Mouse (Mus musculus): ENCODE measurements at regions not wholly inside any gene's neighbourhood (a gene's known extent, or its start where the extent isn't known, plus 50 kb on each side); places are given as distances from the start of the nearest gene placed in this dataset.

DNA sequence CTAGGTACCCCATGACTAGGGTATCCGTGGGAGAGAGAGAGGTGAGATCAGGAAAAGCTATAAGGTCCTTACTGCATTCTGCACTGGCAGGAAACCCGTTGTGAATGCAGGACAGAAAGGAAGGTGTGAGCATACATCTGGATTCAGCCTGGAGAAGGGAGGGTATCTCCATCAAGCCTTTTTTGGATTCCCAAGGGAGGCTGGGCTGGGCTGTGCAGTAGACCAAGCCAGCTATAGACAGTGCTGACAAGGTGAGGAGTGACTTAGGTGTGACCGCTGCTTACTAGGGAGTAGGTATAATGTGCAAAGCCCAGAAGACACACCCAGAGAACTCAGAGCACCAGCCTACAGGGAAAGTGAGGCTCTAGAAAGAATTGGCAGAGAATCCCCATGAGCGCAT, 250.1 kb downstream of the Irs2 start:
- Histone ChIP-seq H3K9me3 (ENCODE audit: control insufficient read depth, low read length) (no peaks in the 10 kb centered on the region), H3K4me2 (ENCODE audit: low read depth, low read length) (no peak overlapping the region), H3K27me3 (replicated peaks; ENCODE audit: control insufficient read depth, insufficient read depth, low read length) (no peaks in the 10 kb centered on the region), H3K27ac (ENCODE audit: low read length) (no peak overlapping the region), H3K4me1 (ENCODE audit: control insufficient read depth, insufficient read depth, low read length) (peaks cover 11% of the 10 kb centered on the region), H3K36me3 (ENCODE audit: control insufficient read depth, insufficient read depth, low read length) (no peaks in the 10 kb centered on the region), H3K9ac (ENCODE audit: low read depth, low read length) (no peak overlapping the region), H3K4me3 (ENCODE audit: low read length) (no peak overlapping the region)
- no peak for ATAC-seq
- WGBS, result 84% methylated on average over 4 of the region's 4 CpGs

DNA sequence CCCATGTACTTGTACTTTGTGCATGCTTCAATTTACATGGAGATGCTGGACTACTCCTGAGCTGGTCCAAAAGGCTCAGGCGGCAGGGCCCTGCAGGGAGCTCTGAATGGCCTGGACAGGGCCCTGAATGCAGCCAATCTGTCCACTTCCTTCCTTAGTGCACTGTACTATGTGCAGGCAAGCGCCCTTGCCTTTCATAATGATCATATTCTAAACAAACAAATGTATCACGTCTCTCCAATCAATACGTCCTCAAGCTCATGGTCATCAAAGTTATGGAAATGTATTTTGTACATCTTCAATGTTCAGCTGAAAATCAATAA, 253.3 kb downstream of the Irs2 start:
- H3K9ac ChIP-seq (ENCODE audit: low read depth, low read length), result no peak overlapping the region
- 81% methylated on average over 4 of the region's 4 CpGs for WGBS
- H3K4me2 ChIP-seq (ENCODE audit: low read depth, low read length), result no peak overlapping the region

DNA sequence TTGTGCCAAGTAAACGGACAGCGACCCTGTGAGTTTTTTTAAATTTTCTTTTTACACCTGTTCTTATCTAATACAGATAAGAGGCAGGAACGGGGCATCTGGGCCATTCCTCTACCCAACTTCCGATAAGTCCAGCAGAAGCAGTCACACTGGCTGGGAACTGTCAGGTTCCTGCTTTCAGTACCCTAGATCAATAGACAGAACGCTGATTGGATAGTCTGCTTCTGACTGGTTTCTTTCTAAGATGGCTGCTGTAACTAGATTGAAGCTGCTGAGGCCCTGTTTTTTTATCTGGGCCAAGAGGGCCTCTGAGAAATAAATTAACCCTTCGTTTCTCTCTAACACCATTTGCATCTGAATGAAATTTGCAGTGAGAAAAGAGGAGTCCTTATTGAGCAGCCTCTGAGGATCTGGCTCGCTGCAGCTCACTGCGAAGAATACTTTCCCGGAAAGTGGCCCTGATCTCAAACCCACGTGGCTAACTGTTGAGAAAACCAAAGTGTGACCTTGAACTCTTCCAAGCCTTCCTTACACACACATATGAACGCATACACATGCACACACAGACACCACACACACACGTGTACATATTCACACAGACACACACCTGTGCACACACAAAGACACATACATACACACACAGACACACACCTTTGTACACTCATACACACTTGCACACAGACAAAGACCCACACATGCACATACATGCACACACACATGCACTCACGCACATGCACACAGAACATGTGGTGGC, 253.8 kb downstream of the Irs2 start:
- no peaks in the 10 kb centered on the region for H3K9me3 ChIP-seq (ENCODE audit: control insufficient read depth, low read length)
- H3K4me2 ChIP-seq (ENCODE audit: low read depth, low read length), result no peak overlapping the region
- no peak overlapping the region for H3K9ac ChIP-seq (ENCODE audit: low read depth, low read length)
- no peak overlapping the region for H3K4me3 ChIP-seq (ENCODE audit: low read length)
- H3K36me3 ChIP-seq (ENCODE audit: control insufficient read depth, insufficient read depth, low read length), result no peaks in the 10 kb centered on the region
- no peaks in the 10 kb centered on the region; the same call in 1 of the 2 replicates for H3K4me1 ChIP-seq (ENCODE audit: control insufficient read depth, insufficient read depth, low read length)
- H3K27ac ChIP-seq (ENCODE audit: low read length), result no peak overlapping the region
- WGBS, result 65% methylated on average over 13 of the region's 13 CpGs
- ATAC-seq, result no peak
- no peaks in the 10 kb centered on the region for H3K27me3 ChIP-seq (replicated peaks; ENCODE audit: control insufficient read depth, insufficient read depth, low read length)

More for the DNA sequence above, 253.3 kb downstream of the Irs2 start:
- no peak for ATAC-seq
- Histone ChIP-seq H3K9me3 (ENCODE audit: control insufficient read depth, low read length) (no peaks in the 10 kb centered on the region), H3K36me3 (ENCODE audit: control insufficient read depth, insufficient read depth, low read length) (no peaks in the 10 kb centered on the region), H3K27ac (ENCODE audit: low read length) (no peak overlapping the region), H3K4me1 (ENCODE audit: control insufficient read depth, insufficient read depth, low read length) (peaks cover under 1% of the 10 kb centered on the region), H3K4me3 (ENCODE audit: low read length) (no peak overlapping the region), H3K27me3 (replicated peaks; ENCODE audit: control insufficient read depth, insufficient read depth, low read length) (no peaks in the 10 kb centered on the region)

DNA sequence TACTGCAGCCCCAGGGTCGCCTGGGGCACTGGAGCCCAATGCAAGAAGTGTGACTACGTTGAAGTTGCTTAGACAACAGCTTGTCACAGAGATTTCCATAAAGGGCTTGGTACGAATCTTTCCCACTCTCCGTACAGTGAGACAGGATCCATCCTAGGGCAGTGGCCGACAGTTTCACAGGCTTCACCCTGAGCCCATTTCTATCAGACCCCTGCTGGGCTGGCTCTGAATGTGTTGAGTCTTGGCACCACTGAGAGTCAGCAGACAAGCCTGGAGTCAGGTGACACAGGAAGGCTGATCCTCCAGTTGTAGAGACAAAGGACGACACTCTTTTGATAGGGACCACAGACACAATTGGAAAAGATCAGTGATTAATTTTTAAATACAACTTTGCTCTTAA, 255.2 kb downstream of the Irs2 start:
- H3K4me1 ChIP-seq (ENCODE audit: control insufficient read depth, insufficient read depth, low read length), result no peaks in the 10 kb centered on the region; the same call in 1 of the 2 replicates
- no peak overlapping the region for H3K4me2 ChIP-seq (ENCODE audit: low read depth, low read length)
- H3K9me3 ChIP-seq (ENCODE audit: control insufficient read depth, low read length), result no peaks in the 10 kb centered on the region
- WGBS, result 84% methylated on average over 6 of the region's 6 CpGs
- no peaks in the 10 kb centered on the region for H3K27me3 ChIP-seq (replicated peaks; ENCODE audit: control insufficient read depth, insufficient read depth, low read length)
- no peak overlapping the region for H3K9ac ChIP-seq (ENCODE audit: low read depth, low read length)
- no peak overlapping the region for H3K27ac ChIP-seq (ENCODE audit: low read length)
- no peak for ATAC-seq
- H3K36me3 ChIP-seq (ENCODE audit: control insufficient read depth, insufficient read depth, low read length), result no peaks in the 10 kb centered on the region
- H3K4me3 ChIP-seq (ENCODE audit: low read length), result no peak overlapping the region

DNA sequence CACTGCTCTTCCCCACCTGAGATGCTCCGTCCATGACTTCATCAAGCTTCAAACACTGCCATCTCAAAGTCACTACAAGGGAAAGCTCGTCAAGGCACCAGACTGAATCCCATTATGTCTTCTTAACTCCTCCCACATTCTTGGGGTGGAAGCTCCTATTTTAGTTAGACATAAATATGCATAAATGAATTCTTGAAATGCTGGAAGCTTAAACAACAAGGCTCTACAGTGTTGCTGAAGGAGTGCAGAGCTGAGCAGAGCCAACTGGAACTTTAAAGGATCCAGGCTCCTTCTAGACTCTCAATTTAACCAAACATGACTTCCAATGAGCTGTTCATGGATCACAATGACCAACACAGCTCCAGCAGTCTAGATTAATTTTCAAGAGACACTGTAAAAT, 261.1 kb downstream of the Irs2 start:
- 75% methylated on average over 2 of the region's 2 CpGs for whole genome bisulfite sequencing
- Histone ChIP-seq H3K27ac (ENCODE audit: low read length) (no peak overlapping the region), H3K4me1 (ENCODE audit: control insufficient read depth, insufficient read depth, low read length) (no peaks in the 10 kb centered on the region; the same call in 1 of the 2 replicates), H3K4me2 (ENCODE audit: low read depth, low read length) (no peak overlapping the region), H3K27me3 (replicated peaks; ENCODE audit: control insufficient read depth, insufficient read depth, low read length) (no peaks in the 10 kb centered on the region), H3K9ac (ENCODE audit: low read depth, low read length) (no peak overlapping the region), H3K4me3 (ENCODE audit: low read length) (no peak overlapping the region), H3K9me3 (ENCODE audit: control insufficient read depth, low read length) (no peaks in the 10 kb centered on the region), H3K36me3 (ENCODE audit: control insufficient read depth, insufficient read depth, low read length) (no peaks in the 10 kb centered on the region)
- ATAC-seq, result no peak

DNA sequence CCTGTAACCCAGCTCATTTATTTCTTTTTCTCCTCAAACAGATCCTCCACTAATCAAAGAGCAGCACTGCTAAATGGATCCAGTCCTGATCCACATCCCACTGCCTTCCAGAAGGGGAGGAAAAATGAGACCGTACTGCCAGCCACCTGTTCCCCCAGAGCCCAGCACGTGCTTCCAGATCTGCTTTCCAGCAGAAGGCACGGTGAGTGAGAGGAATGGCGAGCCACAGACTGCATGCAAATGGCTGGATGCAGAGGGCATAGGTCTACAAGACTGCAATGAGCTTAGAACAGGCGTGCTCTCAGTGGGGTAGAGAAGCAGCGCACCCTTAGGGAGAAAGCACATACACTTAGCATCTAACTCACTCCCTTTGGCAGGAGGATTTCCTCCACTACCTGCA, 265.0 kb downstream of the Irs2 start:
- no peak for ATAC-seq
- H3K4me2 ChIP-seq (ENCODE audit: low read depth, low read length), result no peak overlapping the region
- no peaks in the 10 kb centered on the region for H3K36me3 ChIP-seq (ENCODE audit: control insufficient read depth, insufficient read depth, low read length)
- H3K9ac ChIP-seq (ENCODE audit: low read depth, low read length), result no peak overlapping the region
- WGBS, result 67% methylated on average over 6 of the region's 6 CpGs
- H3K9me3 ChIP-seq (ENCODE audit: control insufficient read depth, low read length), result no peaks in the 10 kb centered on the region
- no peaks in the 10 kb centered on the region for H3K27me3 ChIP-seq (replicated peaks; ENCODE audit: control insufficient read depth, insufficient read depth, low read length)
- no peak overlapping the region for H3K27ac ChIP-seq (ENCODE audit: low read length)
- H3K4me3 ChIP-seq (ENCODE audit: low read length), result no peak overlapping the region
- no peaks in the 10 kb centered on the region for H3K4me1 ChIP-seq (ENCODE audit: control insufficient read depth, insufficient read depth, low read length)

DNA sequence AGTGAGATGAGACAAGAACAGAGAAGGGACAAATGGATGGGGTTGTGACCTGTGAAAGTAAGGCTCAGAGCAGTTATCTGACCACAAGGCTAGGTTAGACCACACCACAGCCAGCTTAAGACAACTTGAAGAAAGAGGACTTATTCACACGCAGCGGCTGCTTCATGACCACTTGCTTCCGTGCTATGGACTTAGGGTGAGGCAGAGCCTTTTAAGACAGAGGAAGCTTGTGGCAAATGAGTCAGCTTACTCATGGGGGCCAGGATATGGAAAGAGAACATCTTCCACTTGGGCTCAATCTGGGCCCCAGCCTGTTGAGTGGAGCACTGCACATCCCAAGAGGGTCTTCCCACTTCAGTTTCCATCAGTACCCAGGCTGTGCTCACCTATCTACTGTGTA, 267.4 kb downstream of the Irs2 start:
- Histone ChIP-seq H3K27ac (ENCODE audit: low read length) (no peak overlapping the region), H3K9ac (ENCODE audit: low read depth, low read length) (no peak overlapping the region), H3K27me3 (replicated peaks; ENCODE audit: control insufficient read depth, insufficient read depth, low read length) (no peaks in the 10 kb centered on the region), H3K4me3 (ENCODE audit: low read length) (no peak overlapping the region), H3K9me3 (ENCODE audit: control insufficient read depth, low read length) (no peaks in the 10 kb centered on the region), H3K4me1 (ENCODE audit: control insufficient read depth, insufficient read depth, low read length) (no peaks in the 10 kb centered on the region), H3K4me2 (ENCODE audit: low read depth, low read length) (no peak overlapping the region), H3K36me3 (ENCODE audit: control insufficient read depth, insufficient read depth, low read length) (no peaks in the 10 kb centered on the region)
- 89% methylated on average over 3 of the region's 3 CpGs for WGBS
- no peak for ATAC-seq

DNA sequence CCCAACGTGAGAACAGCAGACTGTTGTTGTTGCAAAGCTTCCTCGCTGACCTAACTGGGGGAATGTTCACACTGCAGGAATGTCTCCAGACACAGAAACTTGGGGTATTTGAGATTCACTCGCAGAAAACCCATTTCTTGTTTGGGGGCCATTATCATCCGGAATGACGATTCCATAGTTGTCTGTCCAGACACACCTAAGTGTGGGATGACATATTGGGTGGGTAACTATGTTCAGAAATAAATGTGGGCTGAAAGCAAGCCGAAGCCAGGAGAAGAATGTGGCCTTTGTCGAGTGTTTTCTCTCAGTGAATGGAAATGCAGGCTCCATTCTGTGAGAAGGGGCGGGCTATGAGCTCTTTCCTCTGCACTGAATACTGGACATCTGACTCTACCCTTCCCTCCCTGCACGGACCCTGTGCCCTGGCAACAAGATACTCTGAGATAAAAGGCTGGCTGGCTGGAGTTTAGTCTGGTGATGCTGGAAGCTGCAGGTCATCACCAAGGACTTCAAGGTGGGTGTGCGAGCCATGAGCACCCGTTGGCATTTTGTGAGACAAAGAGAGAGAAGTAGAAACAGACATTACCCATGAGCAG, 269.7 kb downstream of the Irs2 start:
- ATAC-seq, result no peak
- no peaks in the 10 kb centered on the region for H3K4me1 ChIP-seq (ENCODE audit: control insufficient read depth, insufficient read depth, low read length)
- 61% methylated on average over 11 of the region's 11 CpGs for WGBS
- no peaks in the 10 kb centered on the region for H3K9me3 ChIP-seq (ENCODE audit: control insufficient read depth, low read length)
- no peak overlapping the region for H3K27ac ChIP-seq (ENCODE audit: low read length)
- H3K27me3 ChIP-seq (replicated peaks; ENCODE audit: control insufficient read depth, insufficient read depth, low read length), result no peaks in the 10 kb centered on the region
- no peaks in the 10 kb centered on the region for H3K36me3 ChIP-seq (ENCODE audit: control insufficient read depth, insufficient read depth, low read length)
- H3K4me2 ChIP-seq (ENCODE audit: low read depth, low read length), result no peak overlapping the region
- H3K4me3 ChIP-seq (ENCODE audit: low read length), result no peak overlapping the region
- H3K9ac ChIP-seq (ENCODE audit: low read depth, low read length), result no peak overlapping the region

DNA sequence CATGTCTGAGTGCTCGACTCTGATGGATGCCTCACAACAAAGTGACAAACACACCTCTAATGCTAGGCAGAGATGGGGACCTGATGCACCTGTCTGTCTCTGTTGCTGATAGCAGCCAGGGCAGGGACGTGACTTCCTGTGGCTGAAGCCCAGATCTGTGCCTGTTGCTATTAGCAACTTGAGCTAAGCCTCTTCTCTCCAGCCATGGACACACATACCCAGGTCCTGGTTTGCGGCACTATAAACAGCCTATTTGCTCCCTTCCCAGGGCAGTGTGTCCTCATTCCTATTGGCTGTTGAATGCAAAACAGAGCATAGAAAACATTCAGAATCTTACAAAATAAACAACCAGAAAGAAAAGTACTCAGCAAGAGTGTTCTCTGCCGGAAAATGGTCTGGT, 273.5 kb downstream of the Irs2 start:
- no peaks in the 10 kb centered on the region for H3K4me1 ChIP-seq (ENCODE audit: control insufficient read depth, insufficient read depth, low read length)
- H3K36me3 ChIP-seq (ENCODE audit: control insufficient read depth, insufficient read depth, low read length), result no peaks in the 10 kb centered on the region
- no peak for ATAC-seq
- H3K9me3 ChIP-seq (ENCODE audit: control insufficient read depth, low read length), result no peaks in the 10 kb centered on the region
- H3K27me3 ChIP-seq (replicated peaks; ENCODE audit: control insufficient read depth, insufficient read depth, low read length), result no peaks in the 10 kb centered on the region
- H3K27ac ChIP-seq (ENCODE audit: low read length), result no peak overlapping the region
- H3K4me3 ChIP-seq (ENCODE audit: low read length), result no peak overlapping the region
- WGBS, result 48% methylated on average over 4 of the region's 4 CpGs
- H3K9ac ChIP-seq (ENCODE audit: low read depth, low read length), result no peak overlapping the region
- H3K4me2 ChIP-seq (ENCODE audit: low read depth, low read length), result no peak overlapping the region

DNA sequence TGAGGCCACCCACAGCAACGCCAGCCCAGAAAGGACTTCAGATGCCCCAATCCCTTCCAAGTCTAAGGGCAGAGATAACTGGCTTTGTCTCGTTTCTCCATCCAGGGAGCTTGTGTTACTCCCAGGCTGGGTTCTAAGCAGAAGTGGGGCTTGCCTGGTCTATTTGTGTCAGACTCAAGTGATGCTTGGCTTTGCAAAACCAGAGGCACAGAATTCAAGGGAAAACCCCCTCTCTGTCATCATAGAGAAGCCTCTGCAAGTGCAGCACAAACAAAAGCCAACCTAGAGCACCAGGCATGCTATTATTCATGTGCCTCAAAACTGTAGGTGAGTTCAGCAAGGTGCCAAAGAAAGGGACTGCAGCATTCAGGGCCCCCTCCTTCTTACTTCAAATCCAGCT, 284.9 kb downstream of the Irs2 start:
- Histone ChIP-seq H3K36me3 (ENCODE audit: control insufficient read depth, insufficient read depth, low read length) (no peaks in the 10 kb centered on the region), H3K9me3 (ENCODE audit: control insufficient read depth, low read length) (no peaks in the 10 kb centered on the region), H3K27ac (ENCODE audit: low read length) (no peak overlapping the region), H3K4me1 (ENCODE audit: control insufficient read depth, insufficient read depth, low read length) (no peaks in the 10 kb centered on the region), H3K9ac (ENCODE audit: low read depth, low read length) (no peak overlapping the region), H3K4me3 (ENCODE audit: low read length) (no peak overlapping the region), H3K4me2 (ENCODE audit: low read depth, low read length) (no peak overlapping the region), H3K27me3 (replicated peaks; ENCODE audit: control insufficient read depth, insufficient read depth, low read length) (no peaks in the 10 kb centered on the region)
- WGBS, result 64% methylated on average over 2 of the region's 2 CpGs
- no peak for ATAC-seq
